Mouse (Mus musculus) stomach, postnatal 0 days (tissue): ENCODE results near the gene Crb2. TPM values are rescaled to one million over a fixed set of nuclear protein-coding genes. Genes with fewer than 3 reads are reported as not detected.

Experiments used
- ATAC-seq: fragments of 200-750 bp; cut with Nextera tagmentation; 2 replicates; pipeline ENCODE4 v1.8.0; 2017; ENCODE audit not compliant: low FRiP score, low TSS enrichment
- DNase-seq: peaks from one replicate; pipeline ENCODE4 v3.0.0-alpha.2; 2016; ENCODE audit warnings: low spot score
- H3K27ac ChIP-seq: fragments of 300-500 bp; sonication (generic); replicated peaks from 2 replicates; pipeline ENCODE4 v1.5.1; 2014; ENCODE audit warnings: mild to moderate bottlenecking, control low read depth
- H3K27me3 ChIP-seq: fragments of 300-500 bp; sonication (generic); 2 replicates; pipeline ENCODE4 v1.6.1; 2014; ENCODE audit warnings: low read length; ENCODE audit not compliant: control insufficient read depth, insufficient read depth
- H3K36me3 ChIP-seq: fragments of 300-500 bp; sonication (generic); 2 replicates; pipeline ENCODE4 v1.6.1; 2014; ENCODE audit warnings: low read length, mixed read lengths; ENCODE audit not compliant: control insufficient read depth, insufficient read depth
- H3K4me1 ChIP-seq: fragments of 300-500 bp; sonication (generic); replicated peaks from 2 replicates; pipeline ENCODE4 v1.6.1; 2014; ENCODE audit warnings: antibody characterized with exemption; ENCODE audit not compliant: control insufficient read depth, insufficient read depth
- H3K4me2 ChIP-seq: fragments of 300-500 bp; sonication (generic); replicated peaks from 2 replicates; pipeline ENCODE4 v1.6.1; 2014; ENCODE audit warnings: low read depth, mild to moderate bottlenecking, control low read depth, moderate library complexity
- H3K4me3 ChIP-seq: fragments of 300-500 bp; sonication (generic); 2 replicates; pipeline ENCODE4 v1.5.1; 2014; ENCODE audit warnings: low read depth, low read length, control low read depth
- H3K9ac ChIP-seq: fragments of 300-500 bp; sonication (generic); 2 replicates; pipeline ENCODE4 v1.6.1; 2014; ENCODE audit warnings: mild to moderate bottlenecking, low read length, control low read depth, mixed read lengths
- H3K9me3 ChIP-seq: fragments of 300-500 bp; sonication (generic); 2 replicates; pipeline ENCODE4 v1.6.1; 2016; ENCODE audit warnings: low read length; ENCODE audit not compliant: control insufficient read depth
- CTCF ChIP-seq: IDR thresholded peaks from 2 replicates; pipeline ENCODE4 v1.5.1; 2016; ENCODE audit warnings: antibody characterized with exemption, low read depth, mild to moderate bottlenecking, moderate library complexity
- EP300 ChIP-seq: optimal IDR thresholded peaks from 2 replicates; pipeline ENCODE3; 2016; ENCODE audit warnings: antibody characterized with exemption
- WGBS: fragments of 180-500 bp; shearing (Covaris S2); extraction: QIAGEN DNeasy Blood & Tissue Kit; methylation state at CpG from one replicate; pipeline ENCODE4 v1.1.7; 2014; 5-methylcytosine and 5-hydroxymethylcytosine counted together
- polyA plus RNA-seq: library from polyadenylated mRNA; unstranded; fragments of >200 nt; fragmentation: Nextera tagmentation; extraction: Ambion mirVana; gene quantifications from 2 replicates; pipeline ENCODE4 v1.2.1, GENCODE M21; 2015

Gene Crb2
- polyA plus RNA-seq, 1 experiment from 2014 or later = 0.74 TPM

DNA sequence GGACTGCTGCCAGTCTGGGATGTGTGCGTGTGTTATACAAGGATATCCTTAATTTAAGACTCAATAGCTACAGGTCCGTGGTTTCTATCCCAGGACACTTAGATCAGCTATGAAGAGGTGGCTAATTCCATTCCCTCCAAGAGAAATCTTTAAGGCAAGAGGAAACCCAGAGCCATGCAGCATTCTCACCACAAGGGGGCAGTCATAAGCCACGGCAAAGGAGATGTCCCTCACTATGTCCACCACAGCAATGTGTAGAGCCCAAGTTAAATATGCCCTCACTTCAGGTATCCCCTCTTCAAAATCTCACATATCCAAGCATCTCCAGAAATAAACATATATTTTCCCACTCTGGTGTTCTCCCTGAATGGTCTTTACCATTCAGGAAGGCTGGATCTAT is 39.6 kb downstream of the Crb2 start:
- Histone ChIP-seq H3K27me3 (no peaks in the 10 kb centered on the region), H3K4me3 (no peak overlapping the region), H3K27ac (no peak overlapping the region), H3K9me3 (no peaks in the 10 kb centered on the region), H3K9ac (no peak overlapping the region), H3K36me3 (0 out of 2 replicates have a peak, but pooled peaks cover 2% of the 10 kb centered on the region), H3K4me1 (0 out of 2 replicates have a peak, but pooled peaks cover 2% of the 10 kb centered on the region), H3K4me2 (no peak overlapping the region)
- peak; percentile 79 for DNase-seq
- ATAC-seq = peak; percentile 66; the same call in 1 of the 2 replicates
- WGBS = 9% methylated on average over 3 of the region's 3 CpGs
- TF ChIP-seq EP300 (no peak), CTCF (peak; percentile 99)

- no peaks in the 10 kb centered on the region for H3K9me3 ChIP-seq
- no peak for DNase-seq
- H3K9ac ChIP-seq = no peak overlapping the region
- no peak overlapping the region for H3K4me2 ChIP-seq
- no peak overlapping the region for H3K27ac ChIP-seq
- 0 out of 2 replicates have a peak, but pooled peaks cover 2% of the 10 kb centered on the region for H3K36me3 ChIP-seq
- H3K4me3 ChIP-seq = no peak overlapping the region
- H3K27me3 ChIP-seq = no peaks in the 10 kb centered on the region
- 32% methylated on average over 5 of the region's 5 CpGs for WGBS
- H3K4me1 ChIP-seq = 0 out of 2 replicates have a peak, but pooled peaks cover 2% of the 10 kb centered on the region
- TF ChIP-seq CTCF (no peak), EP300 (no peak)
- ATAC-seq = no peak
These were observed 42.9 kb downstream of the Crb2 start for GRCm38 (mm10) chr2:37818761-37819525.

- H3K4me1 ChIP-seq = 0 out of 2 replicates have a peak, but pooled peaks cover 2% of the 10 kb centered on the region
- TF ChIP-seq EP300 = no peak
- TF ChIP-seq CTCF = no peak
- no peak overlapping the region for H3K9ac ChIP-seq
- no peaks in the 10 kb centered on the region for H3K9me3 ChIP-seq
- ATAC-seq (no peak), DNase-seq (no peak)
- no peaks in the 10 kb centered on the region for H3K27me3 ChIP-seq
- 0 out of 2 replicates have a peak, but pooled peaks cover 2% of the 10 kb centered on the region for H3K36me3 ChIP-seq
- 47% methylated on average over 4 of the region's 4 CpGs for WGBS
- H3K27ac ChIP-seq = no peak overlapping the region
- H3K4me2 ChIP-seq = no peak overlapping the region
- no peak overlapping the region for H3K4me3 ChIP-seq
These were observed 43.6 kb downstream of the Crb2 start for GRCm38 (mm10) chr2:37819526-37820152.

GRCm38 (mm10) chr2:37822122-37822521 is 46.1 kb downstream of the Crb2 start:
- TF ChIP-seq CTCF (no peak), EP300 (no peak)
- 82% methylated on average over 5 of the region's 5 CpGs for WGBS
- H3K36me3 ChIP-seq = no peaks in the 10 kb centered on the region
- no peaks in the 10 kb centered on the region for H3K27me3 ChIP-seq
- 0 out of 2 replicates have a peak, but pooled peaks cover 2% of the 10 kb centered on the region for H3K4me1 ChIP-seq
- H3K9me3 ChIP-seq = no peaks in the 10 kb centered on the region
- ATAC-seq (no peak), DNase-seq (no peak)
- H3K27ac ChIP-seq = no peak overlapping the region
- no peak overlapping the region for H3K4me3 ChIP-seq
- no peak overlapping the region for H3K4me2 ChIP-seq
- H3K9ac ChIP-seq = no peak overlapping the region

- Histone ChIP-seq H3K4me2 (no peak overlapping the region), H3K27ac (no peak overlapping the region), H3K9me3 (no peaks in the 10 kb centered on the region), H3K4me3 (no peak overlapping the region), H3K36me3 (no peaks in the 10 kb centered on the region), H3K27me3 (no peaks in the 10 kb centered on the region), H3K4me1 (0 out of 2 replicates have a peak, but pooled peaks cover 2% of the 10 kb centered on the region), H3K9ac (no peak overlapping the region)
- ATAC-seq (no peak), DNase-seq (no peak)
- TF ChIP-seq CTCF = no peak
- no peak for TF ChIP-seq EP300
- WGBS = 58% methylated on average over 2 of the region's 2 CpGs
These were observed 47.8 kb downstream of the Crb2 start for GRCm38 (mm10) chr2:37823826-37824225.
